Mouse (Mus musculus): ENCODE measurements around the gene Gtf2h3.

Gene Gtf2h3

DNA sequence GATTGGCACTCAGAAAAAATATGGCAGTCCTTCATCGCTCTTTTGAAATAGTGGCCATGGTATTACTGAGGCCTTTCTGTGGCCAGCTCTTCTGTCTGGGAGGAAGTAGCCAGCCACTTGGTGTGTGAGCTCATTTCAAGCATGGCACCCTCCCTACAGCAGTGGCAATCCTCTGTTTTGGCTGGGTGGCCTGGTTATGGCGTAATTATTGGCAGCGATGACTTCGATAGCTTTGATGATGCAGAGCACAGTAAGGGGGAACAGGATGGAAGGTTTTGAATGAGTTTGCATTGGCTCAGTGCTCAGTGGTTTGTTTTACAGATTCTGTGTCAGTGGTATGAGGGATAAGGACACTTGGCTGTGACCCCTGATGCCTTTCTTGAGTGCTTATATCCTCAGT is 57.8 kb downstream of the Gtf2h3 start:
- DNase-seq (ENCODE audit: low read depth, low spot score) = peak; percentile 36

DNA sequence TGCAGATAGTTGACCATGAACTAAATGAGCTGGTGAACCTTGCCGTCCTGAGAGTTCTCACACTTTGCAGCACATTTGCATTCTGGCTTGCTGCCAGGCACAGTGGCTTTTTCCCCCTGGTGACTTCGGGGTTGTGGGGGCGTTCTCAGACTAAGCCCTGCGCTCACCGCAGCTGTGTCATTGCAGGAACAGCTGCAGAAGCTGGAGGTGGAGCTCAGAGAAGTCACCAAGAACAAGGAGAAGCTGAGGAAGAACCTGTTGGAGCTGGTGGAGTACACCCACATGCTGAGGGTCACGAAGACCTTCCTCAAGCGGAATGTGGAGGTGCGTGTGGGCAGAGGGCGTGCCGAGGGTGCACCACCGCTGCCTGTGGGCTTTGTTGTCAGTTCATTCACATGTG is 58.4 kb downstream of the Gtf2h3 start:
- DNase-seq (ENCODE audit: low read depth, low spot score) = peak; percentile 84

DNA sequence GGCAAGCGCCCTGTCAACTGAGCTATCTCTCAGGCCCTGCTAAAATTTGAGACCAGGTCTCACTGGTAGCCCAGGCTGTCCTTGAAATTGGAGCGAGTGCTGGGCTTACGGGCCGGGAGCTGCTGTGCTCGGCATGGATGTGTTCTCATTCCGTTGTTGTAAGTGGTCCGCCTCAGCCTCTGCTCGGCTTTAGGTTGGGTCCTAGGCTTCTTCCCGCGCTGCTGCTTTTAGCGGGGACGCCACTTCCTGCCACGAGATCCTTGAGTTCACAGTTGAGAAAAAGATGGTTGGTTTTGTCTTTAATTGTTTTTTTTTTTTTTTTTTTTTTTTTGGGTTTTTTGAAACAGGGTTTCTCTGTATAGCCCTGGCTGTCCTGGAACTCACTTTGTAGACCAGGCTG is 58.9 kb downstream of the Gtf2h3 start:
- DNase-seq (ENCODE audit: low read depth, low spot score) = peak; percentile 59

Measured in CD4-positive helper T cell, adult 2 months (primary cell).